Mouse (Mus musculus) heart, postnatal 10 days (tissue): ENCODE data around the gene Olfr212. TPM values are rescaled to one million over a fixed set of nuclear protein-coding genes. Genes with fewer than 3 reads are reported as not detected.
"Not testable (repeated sequence)": the region's sequence is repeated elsewhere in the genome, so short reads cannot be mapped to it uniquely, and the experiment has no call there.

Source experiments
- DNase-seq, 2 experiments: peaks; one replicate each; pipeline ENCODE4 v3.0.0; 2021
- intact Hi-C: fragments of 180-260 bp; cut with DNase I; formaldehyde crosslinking; loops from one replicate; pipeline ENCODE4 v1.15.1; 2025
- total RNA-seq, 2 experiments: library from RNA; stranded (reverse); gene quantifications; 2 replicates each; pipeline ENCODE4 v1.2.3; 2021

Gene Olfr212
- total RNA-seq = not detected

DNA sequence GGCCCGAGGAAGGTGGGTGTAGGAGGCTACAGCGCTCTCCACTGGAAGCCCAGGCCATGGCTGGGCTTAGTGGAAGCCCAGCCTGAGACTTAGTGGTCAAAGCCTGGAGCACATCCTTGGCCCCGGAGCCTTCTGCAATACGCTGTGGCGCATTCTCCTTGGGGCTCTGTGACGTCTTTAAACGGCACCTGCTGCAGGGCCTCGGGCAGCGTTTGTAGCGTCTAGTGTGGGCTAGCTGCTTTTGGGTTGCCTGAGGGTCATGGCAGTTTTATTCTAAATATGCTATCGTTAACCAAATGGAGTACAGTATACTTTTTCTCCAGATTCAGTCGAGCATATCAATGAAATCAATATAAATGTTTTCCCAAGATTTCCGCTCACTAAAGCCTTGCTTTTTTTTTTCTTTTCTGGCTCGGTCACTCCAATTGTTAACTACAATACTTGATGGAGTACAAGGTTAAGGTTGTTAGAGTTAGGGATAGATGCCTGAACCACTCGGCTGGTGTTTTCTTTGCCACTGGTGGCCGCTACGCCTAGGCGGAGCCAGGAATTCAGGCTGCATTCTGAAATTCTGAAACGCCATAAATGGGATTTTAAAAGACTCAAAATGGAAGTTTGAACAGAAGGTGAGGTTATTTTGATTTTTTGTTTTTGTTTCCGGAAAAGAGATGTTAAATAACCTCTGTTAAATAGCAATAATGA, at the start of gene Olfr212:
Gene Olfr212, plus strand, starts transcription at position 215 of the 702 bp plus-strand sequence.
- DNase-seq, intact Hi-C loops: not testable (repeated sequence)

- no peak for DNase-seq
- intact Hi-C loops = no loop called here
These were observed 47.6 kb upstream of the Olfr212 start for GRCm38 (mm10) chr6:116458728-116459127.

DNA sequence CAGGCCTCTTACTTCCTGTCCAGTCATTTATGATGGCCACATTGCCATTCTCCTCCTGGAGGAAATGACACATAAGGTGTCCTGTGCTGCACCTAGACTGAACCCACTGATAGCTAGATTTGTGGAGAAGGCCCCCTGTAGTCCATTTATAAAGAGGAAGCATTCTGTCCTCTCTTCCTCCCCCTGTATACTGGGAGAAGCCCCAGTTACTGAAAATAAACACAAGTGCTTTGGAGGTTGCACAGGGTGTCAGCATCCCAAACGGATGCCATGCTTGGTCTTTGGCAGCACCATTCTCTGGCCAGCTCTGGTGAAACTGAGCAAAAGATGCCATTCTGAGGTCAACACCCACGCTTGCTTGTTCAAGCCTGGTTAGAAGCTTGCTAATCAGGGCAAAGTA, 47.1 kb upstream of the Olfr212 start:
- DNase-seq = no peak
- intact Hi-C loops = no loop called here

DNA sequence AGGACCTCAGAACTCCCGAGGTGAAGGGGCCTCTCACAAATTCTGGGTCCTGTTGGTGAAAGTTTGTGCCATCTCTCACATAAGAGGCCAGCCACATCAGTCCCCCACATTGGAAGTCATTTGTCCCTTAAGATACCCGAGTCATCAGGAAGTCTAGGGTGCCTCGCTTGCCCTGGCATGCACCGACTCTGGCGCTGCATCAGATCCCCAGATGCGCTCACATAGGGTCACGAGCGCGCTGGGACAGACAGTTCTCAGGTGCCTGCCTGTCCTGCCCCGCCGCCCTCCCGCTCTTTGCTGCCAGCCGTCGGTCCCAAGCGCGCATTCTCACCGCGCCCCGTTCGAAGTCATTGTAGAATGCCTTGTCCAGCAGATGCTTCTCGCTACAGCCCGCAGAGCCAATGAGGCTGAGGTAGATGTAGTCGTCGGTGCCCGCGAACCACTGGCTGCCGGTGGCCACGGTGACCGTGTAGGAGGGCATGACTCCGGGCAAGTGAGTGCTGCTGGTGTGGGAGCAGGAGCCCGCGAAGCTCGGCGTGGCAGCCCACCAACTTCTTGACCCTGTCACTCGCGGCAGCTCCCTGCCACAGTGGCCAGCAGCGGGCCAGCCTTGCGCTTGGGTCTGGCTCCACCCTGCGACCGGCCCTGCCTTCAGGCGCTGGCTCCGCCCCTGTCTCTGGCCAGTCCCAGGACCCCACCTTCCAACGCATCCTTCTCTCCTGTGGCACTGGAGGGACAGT, 45.6 kb upstream of the Olfr212 start, which contains the start of gene Alox5:
Gene Alox5, minus strand, starts transcription at position 635 of the 740 bp plus-strand sequence.
- intact Hi-C loops = no loop called here
- DNase-seq = peak; percentile 25 to 30

DNA sequence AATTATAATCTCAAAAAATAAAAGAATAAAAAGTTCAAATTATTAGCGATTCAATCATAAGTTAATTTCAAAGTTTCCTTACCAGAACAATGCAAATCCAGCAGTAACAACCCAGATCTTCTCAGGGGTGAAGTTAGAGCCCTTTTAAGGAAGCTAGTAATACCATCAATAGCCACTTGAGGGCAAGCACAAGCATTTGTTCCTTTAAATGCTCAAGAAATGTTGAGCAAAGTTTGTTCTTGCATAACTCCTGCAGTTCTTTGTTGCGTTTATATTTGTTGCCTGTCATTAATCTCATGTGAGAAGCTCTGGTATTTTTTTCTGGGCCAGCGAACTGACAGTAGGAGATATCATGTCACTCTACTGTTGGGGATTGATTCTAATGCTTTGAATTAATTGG, 38.2 kb upstream of the Olfr212 start:
- peak in 1 of 2 experiments; percentile 18 for DNase-seq
- intact Hi-C loops = no loop called here

DNA sequence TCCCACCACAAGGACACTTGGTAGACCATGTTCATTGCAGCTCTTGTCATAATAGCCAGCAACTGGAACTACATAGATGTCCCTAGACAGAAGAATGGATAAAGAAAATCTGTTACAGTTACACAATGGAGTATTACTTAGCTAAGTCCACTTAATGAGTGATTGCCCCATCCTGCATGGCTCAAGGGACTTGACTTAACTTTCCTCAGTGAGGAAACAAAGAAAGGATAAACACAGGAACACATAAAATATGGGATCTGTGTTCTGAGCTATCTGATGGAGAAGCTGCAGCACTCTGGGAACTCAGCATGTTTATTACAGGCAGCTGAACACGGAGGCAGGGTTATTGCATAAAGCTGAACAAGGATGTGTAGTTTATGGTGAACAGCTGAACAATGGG, 21.2 kb upstream of the Olfr212 start:
- intact Hi-C loops = no loop called here

DNA sequence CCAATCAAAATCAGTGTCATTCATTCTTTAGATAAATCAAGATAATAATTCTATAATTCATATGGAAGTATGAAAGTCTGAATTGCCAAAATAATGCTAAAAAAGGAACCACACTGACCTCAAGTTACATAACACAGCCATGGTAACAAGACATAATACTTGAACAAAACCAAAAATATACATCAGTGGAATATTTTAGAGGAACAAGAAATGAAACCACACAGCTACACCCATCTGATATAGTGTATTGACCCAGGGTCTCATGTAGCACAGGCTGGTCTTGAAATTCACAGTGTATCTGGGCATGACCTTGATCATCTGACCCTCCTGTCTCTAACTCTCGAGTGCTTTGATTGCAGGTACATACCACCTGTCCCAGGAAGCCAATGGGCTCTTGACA, 19.5 kb upstream of the Olfr212 start:
- no peak for DNase-seq
- intact Hi-C loops = no loop called here

More for the DNA sequence above, 21.2 kb upstream of the Olfr212 start:
- no peak for DNase-seq

GRCm38 (mm10) chr6:116488791-116489190, 17.5 kb upstream of the Olfr212 start, which contains the start of gene Olfr211:
Gene Olfr211, plus strand, starts transcription at chr6:116489091.
- intact Hi-C loops = no loop called here
- no peak for DNase-seq

GRCm38 (mm10) chr6:116493742-116494141, 12.6 kb upstream of the Olfr212 start:
- DNase-seq = no peak
- intact Hi-C loops = no loop called here

- no peak for DNase-seq
- intact Hi-C loops = no loop called here
These were observed 10.4 kb upstream of the Olfr212 start for GRCm38 (mm10) chr6:116495960-116496359.

DNA sequence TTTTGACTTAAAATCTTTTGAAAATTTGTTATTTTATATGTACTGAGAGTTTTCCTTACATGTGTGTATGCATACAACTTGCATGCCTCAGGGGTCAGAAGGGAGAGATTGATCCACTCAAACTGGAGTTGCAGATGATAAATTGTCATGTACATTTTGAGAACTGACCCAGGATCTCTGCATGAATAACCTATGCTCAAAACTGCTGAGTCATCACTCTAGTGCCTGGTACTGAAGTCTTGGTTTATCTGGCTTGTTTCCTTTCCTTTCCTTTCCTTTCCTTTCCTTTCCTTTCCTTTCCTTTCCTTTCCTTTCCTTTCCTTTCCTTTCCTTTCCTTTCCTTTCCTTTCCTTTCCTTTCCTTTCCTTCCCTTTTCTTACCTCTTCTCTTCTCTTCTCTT, 8.5 kb downstream of the Olfr212 start:
- intact Hi-C loops = no loop called here
- DNase-seq = no peak

GRCm38 (mm10) chr6:116538156-116538555, 31.8 kb downstream of the Olfr212 start, which contains the start of gene Olfr213:
Gene Olfr213, plus strand, starts transcription at chr6:116538456.
- no peak for DNase-seq
- intact Hi-C loops = no loop called here

DNA sequence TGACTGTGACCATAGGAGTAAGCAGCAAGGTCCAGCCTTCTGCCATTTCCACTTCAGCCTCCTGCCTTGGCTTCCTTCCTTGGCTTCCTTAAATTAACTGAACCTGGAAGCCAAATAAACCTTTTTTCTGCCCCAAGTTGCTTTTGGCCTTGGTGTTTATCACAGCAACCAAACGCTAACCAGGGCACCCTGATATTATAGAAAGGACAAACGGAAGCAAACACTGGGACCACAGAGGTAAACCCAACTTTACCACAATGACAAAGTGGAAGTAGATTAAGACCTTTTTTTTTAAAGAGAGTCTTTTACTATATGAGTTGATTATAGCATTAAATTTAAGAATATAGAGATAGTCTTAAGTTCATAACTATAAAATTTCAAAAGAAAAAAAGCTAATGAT, 36.2 kb downstream of the Olfr212 start:
- intact Hi-C loops = no loop called here

DNA sequence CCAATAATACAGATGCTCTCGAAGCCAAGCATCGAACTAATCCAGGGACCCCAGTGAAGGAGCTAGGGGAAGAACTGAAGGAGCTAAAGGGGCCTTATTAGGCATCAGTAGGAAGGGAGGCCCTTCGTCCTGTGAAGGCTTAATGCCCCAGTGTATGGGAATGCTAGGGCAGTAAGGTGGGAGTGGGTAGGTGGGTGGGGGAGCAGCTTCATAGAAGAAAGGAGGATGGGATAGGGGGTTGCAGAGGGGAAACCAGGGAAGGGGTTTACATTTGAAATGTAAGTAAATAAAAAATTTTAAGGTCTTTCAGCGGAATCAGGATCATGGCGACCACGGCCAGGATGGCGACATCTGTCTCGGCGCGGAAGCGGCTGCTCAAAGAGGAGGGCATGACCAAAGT, 44.5 kb downstream of the Olfr212 start, which contains the start of gene Gm5580:
Gene Gm5580, plus strand, starts transcription at position 301 of the 400 bp plus-strand sequence.
- intact Hi-C loops, DNase-seq: not testable (repeated sequence)

More for the DNA sequence above, 36.2 kb downstream of the Olfr212 start:
- DNase-seq = no peak

GRCm38 (mm10) chr6:116553935-116554334, 47.6 kb downstream of the Olfr212 start, which contains the start of gene Olfr214:
Gene Olfr214, plus strand, starts transcription at chr6:116554235.
- intact Hi-C loops = no loop called here
- no peak for DNase-seq

GRCm38 (mm10) chr6:116554952-116555351, 48.6 kb downstream of the Olfr212 start:
- DNase-seq = no peak
- intact Hi-C loops = no loop called here

Other genes with a start within 250 kb of the Olfr212 start
- gene Zfand4, start 242.3 kb upstream of the Olfr212 start, total RNA-seq = 1 to 10 TPM; 3.9 to 4.7 TPM
- gene March8, start 168.5 kb upstream of the Olfr212 start, total RNA-seq = 10 to 100 TPM; 39.1 to 45.4 TPM
- gene Alox5, start 45.3 kb upstream of the Olfr212 start, total RNA-seq = 1 to 10 TPM; 4.3 to 4.6 TPM
- not detected for gene Olfr211, start 17.4 kb upstream of the Olfr212 start, total RNA-seq
- not detected for gene Olfr213, start 31.9 kb downstream of the Olfr212 start, total RNA-seq
- 1 to 10 TPM; 3.1 to 3.2 TPM for gene Gm5580, start 44.6 kb downstream of the Olfr212 start, total RNA-seq
- not detected for gene Olfr214, start 47.7 kb downstream of the Olfr212 start, total RNA-seq
- not detected for gene Olfr215, start 77.7 kb downstream of the Olfr212 start, total RNA-seq
- gene Zfp422, start 122.5 kb downstream of the Olfr212 start, total RNA-seq = 10 to 100 TPM; 33.9 to 38.5 TPM
- gene Depp1, start 144.1 kb downstream of the Olfr212 start, total RNA-seq = 10 to 100 TPM; 41.6 to 75.0 TPM
- gene Rassf4, start 167.4 kb downstream of the Olfr212 start, total RNA-seq = 1 to 10 TPM; 5.0 to 6.5 TPM
- under 1 TPM; 0.02 TPM for gene Tmem72, start 210.4 kb downstream of the Olfr212 start, total RNA-seq